Mouse (Mus musculus): ENCODE measurements around the gene Xpo4.

- TF ChIP-seq ZC3H11A (IDR thresholded peaks at IDR 0.05; ENCODE audit: borderline replicate concordance, low read depth, low read length) (no peak), ZNF384 (IDR thresholded peaks at IDR 0.05; ENCODE audit: low read depth, low read length) (no peak), HCFC1 (IDR thresholded peaks at IDR 0.05; ENCODE audit: borderline replicate concordance, insufficient read depth, low read length) (no peak), MAFK (IDR thresholded peaks at IDR 0.05; ENCODE audit: insufficient read depth, low read depth, low read length) (no peak), CHD2 (IDR thresholded peaks at IDR 0.05; ENCODE audit: low read depth, low read length) (no peak)
These were observed 41.5 kb upstream of the Xpo4 start for GRCm38 (mm10) chr14:57706760-57707099.

Data from ES-E14 (cell line).